Mouse (Mus musculus) yolk sac, embryonic 10.5 days (tissue): ENCODE measurements at regions not wholly inside any gene's neighbourhood (a gene's known extent, or its start where the extent isn't known, plus 50 kb on each side); places are given as distances from the start of the nearest gene placed in this dataset.

Source experiments
- DNase-seq: peaks from one replicate; pipeline ENCODE4 v3.0.0-alpha.2; 2017; ENCODE audit warnings: low spot score

DNA sequence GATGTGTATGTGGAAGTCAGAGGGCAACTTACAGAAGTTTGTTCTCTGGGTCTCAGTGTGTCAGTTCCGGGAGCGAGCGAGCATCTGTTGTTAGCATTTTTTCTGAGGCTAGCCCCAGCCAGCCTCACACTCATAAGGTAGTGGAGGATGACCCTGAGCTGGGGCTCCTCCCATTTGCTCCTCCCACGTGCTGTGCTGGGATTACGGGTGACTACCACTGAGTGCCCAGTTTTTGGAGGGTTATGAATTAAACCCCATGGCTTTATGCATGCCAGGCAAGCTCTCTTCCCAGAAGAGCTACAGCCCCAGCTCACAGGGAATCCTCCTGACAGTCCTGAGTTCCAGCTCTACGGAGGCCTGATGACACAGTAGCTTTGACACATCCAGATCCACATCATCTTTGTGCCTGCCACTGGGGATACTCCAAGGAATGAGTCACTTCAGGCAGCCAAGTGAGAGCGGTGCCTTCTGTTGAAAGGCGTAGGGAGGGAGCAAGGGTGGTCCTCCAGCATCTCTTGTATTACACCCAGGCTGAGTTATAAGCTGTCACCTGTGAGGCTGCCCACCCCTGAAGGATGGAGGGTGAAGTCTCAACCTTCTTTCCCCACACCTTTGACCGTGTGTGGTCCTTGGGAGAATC is 97.8 kb upstream of the Parp11 start:
- no peak for DNase-seq

DNA sequence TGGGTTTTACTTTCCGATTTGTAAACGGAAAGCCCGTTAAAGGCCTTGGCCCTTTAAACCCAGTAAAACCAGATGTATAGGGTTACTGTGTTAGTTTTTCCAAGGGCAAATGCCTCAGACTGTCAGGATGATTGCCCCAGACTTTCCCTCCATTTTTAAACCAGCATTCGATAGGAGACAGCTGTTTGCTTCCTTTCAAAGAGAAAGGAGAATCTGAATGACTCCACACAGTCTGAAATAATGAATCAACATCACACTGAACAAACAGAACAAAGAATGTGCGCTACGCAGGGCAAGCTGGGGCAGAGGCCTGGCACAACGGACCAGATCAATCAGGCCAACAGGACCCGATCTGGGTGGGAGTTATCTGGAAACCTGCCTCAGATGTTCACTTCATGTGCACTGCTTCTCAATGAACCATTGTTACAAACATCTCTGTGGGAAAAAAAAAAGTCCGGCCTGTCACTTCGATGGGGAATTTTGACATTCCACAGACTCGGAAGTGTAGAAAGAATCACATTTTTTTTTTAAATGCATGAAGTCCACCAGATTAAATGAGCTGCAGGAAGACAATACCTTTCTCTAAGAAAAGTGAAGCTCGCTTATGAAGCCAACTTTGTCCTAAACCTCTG is 97.0 kb upstream of the Parp11 start:
- DNase-seq, result no peak

GRCm38 (mm10) chr6:127351691-127352090 is 94.9 kb upstream of the Parp11 start:
- DNase-seq, result no peak

DNA sequence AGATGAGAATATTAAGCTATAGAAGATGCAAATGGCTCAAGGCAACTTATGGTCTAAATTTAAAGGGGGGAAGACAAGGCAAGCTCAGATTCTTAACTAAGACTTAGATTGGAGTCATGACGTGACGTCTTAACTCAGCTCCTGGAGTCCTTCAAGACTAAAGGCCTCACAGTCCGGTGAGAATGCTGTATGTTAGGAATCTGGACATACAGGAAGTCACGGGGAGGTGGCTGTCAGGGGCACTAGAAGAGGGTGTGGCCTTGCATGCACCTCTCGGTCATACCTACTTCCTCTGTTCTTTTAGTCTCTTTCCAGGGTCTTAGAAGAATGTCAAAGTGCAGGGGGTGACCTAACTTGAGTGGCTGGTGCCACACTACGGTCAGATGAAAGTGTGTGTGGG is 91.5 kb upstream of the Parp11 start:
- DNase-seq, result no peak

GRCm38 (mm10) chr6:127356442-127356841 is 90.2 kb upstream of the Parp11 start:
- no peak for DNase-seq

DNA sequence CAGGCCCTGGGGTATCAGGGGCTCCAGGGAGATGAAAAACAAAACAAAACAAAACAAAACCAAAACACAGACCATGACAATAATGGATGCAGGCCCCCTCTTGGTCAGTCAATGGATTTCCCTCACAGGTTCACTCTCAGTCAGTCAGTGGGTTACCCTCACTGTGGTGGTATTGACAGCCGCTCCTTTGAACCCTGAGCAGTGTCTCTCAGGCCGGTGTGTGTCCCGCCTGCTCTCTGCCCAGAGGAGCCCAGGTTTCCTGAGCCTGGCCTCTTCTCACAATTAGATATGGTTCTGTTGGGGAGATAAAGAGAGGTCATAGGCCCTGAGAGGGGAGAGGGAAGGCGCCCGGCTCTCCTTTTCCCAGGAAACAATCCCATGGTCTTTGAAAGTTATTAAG is 87.8 kb upstream of the Parp11 start:
- no peak for DNase-seq

GRCm38 (mm10) chr6:127359391-127359874 is 87.2 kb upstream of the Parp11 start:
- no peak for DNase-seq

DNA sequence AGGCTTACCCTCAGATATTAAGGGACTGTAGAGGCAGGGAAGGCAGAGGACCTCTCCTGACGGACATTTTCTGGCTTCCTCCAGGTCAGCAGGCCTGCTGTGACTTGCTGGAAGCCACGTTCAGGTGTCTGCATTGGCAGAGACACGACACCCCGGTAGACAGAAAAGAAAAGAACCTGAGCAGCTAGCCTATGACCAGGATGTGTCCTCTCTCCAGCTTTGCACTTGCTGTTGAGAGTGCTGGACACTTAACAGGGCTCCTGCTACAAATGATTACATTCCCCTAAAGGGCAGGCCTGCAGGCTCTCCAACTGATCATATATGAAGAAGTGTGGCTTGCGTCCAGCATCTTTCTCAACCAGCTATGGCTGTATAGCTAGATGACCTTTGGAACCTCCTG is 84.5 kb upstream of the Parp11 start:
- DNase-seq, result no peak

- DNase-seq, result peak; percentile 55
Observed at GRCm38 (mm10) chr6:127362966-127363752, 83.5 kb upstream of the Parp11 start.

DNA sequence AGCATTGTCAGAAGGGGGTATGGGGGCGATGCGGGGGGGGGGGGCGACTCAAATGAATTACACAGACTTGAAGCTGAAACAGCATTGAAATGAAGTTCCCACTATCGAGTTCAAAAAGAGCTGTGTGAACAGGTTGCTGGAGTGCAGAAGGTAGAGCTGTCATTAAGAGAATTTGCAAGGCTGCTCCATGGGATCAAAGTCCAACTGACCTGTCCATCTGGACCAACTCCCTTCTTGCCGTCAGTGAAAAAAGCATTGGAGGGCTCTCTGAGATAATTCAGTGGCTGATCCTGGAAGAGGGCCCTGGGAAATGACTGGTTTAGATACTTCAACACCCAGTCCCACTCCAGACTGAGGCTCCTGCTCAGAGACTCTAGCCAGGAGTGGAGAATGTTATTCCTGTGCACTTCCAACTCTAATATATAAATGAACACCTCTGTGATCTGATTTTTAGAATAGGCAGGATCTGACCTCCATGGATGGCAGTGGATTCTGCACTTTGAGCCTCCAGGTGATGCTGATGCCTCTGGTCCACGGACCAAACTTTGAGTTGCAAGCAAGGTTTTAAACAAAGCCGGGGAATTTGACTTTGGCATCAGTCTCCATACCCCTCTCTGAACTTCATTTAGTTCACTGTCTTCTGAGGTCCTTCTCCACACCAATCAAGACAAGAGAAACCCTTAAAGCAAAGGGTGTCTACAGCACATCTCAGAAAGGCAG is 82.6 kb upstream of the Parp11 start:
- DNase-seq, result no peak

GRCm38 (mm10) chr6:127364591-127365187 is 82.0 kb upstream of the Parp11 start:
- no peak for DNase-seq

- DNase-seq, result no peak
Observed at GRCm38 (mm10) chr6:127365246-127365645, 81.4 kb upstream of the Parp11 start.

DNA sequence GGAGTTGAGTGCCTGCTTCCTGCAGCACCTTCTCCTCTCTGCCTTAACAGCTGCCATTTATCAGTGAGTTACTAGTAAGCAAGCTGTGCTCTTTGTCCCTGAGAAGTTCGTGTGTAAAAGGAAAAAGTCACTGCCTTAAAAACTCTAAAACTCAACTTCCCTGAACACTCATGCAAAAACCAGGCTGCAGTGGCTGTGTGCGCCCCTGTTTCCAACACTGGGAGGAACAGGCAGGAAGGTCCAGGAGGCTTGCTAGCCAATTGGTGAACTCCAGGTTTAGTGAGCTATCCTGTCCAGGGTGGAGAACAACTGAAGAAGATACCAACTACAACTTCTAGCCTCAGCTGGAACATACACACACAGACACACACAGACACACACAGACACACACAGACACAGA is 81.0 kb upstream of the Parp11 start:
- DNase-seq, result no peak

DNA sequence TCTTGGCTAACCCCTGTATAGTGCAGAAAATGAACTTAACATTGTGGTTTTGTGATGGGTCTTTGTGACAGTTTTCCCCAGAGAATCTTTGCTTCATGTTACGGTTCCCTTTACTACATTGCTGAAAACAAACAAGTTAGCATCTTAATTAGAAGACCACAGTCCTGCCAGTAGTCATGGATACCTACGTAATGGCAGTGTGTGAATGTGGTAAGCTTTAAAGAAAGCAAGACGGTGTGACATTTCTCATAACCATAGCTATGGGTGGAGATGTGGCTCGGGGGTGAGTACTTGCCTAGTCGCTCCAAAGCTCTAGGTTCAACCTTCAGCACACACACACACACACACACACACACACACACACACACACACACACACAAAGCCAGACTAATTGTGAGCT is 73.6 kb upstream of the Parp11 start:
- DNase-seq, result no peak

- DNase-seq, result no peak
Observed at GRCm38 (mm10) chr6:127373797-127374463, 72.7 kb upstream of the Parp11 start.

DNA sequence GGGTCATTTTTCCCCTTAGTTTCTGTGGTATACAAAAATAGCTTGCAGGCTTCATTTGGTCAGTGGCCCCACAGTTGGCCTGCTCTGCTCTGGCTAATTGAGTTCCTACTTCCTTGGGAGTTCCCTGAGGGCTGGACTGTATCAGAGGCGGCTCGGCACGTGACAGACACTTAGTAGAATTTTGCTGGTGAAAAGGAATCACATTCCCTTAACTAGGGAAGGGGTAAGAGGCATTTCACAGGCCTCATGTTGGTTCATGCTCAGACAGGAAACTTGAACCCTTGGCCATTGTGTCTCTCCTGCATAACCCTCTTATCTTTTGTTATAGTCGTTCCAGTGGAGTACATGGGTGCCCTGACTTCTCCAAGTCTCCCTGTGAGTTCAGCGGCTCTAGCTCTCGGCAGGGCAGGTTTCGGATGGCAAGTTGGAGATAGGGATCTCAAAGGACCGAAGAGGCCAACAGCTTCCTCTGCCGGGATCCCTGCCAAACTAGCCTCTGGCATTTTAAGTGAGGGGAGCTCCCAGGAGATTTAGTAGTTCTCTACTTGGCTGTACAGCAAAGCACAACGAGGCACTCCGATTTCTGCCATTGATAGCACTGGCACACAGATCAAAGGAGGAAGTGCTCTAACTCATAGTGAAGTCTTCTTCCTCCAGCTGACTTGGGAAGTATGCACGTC is 72.0 kb upstream of the Parp11 start:
- DNase-seq, result no peak

GRCm38 (mm10) chr6:127375144-127375529 is 71.5 kb upstream of the Parp11 start:
- DNase-seq, result no peak

DNA sequence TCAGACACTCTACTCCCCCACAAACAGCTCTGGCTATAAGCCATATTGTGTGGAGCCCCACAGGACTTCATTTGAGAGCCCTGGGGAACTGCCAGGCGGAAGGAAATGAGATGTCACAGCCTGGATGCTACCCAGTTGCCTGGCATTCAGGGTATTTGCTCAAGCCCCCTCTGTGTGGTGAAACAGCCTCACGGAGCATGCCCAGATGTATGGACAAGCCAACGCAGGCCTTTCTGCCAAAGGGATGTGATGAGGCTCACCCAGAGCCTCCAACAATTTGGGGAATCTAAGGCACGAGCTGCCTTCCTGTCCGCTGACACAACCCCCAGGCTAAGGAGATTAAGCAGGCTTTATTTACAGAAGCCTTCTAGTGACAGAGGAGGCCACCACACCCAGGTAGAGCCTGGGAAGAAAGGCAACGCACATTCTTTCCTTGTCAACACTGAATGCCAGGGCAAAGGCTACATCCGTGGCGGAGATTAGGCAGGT is 70.9 kb upstream of the Parp11 start:
- DNase-seq, result peak; percentile 64

GRCm38 (mm10) chr6:127378701-127379100 is 67.9 kb upstream of the Parp11 start:
- no peak for DNase-seq

GRCm38 (mm10) chr6:127379511-127379910 is 67.1 kb upstream of the Parp11 start:
- no peak for DNase-seq
